Mouse (Mus musculus): ENCODE data around the gene Ube2m. TPM values are rescaled to one million over a fixed set of nuclear protein-coding genes. Genes with fewer than 3 reads are reported as not detected.
A peak's percentile ranks its signal among the peaks of the same experiment; 100 is the strongest.

The Ube2m gene
- polyA plus RNA-seq, 1 experiment from 2014 or later = 104 TPM

GRCm38 (mm10) chr7:13010005-13010908 lies 27.8 kb downstream of the Ube2m start, which contains the start of gene Zbtb45:
Gene Zbtb45 (minus strand): TSS chr7:13010034.
- no peaks in the 10 kb centered on the region for H3K27me3 ChIP-seq
- no peaks in the 10 kb centered on the region for H3K9me3 ChIP-seq
- H3K9ac ChIP-seq = peak within 1 kb of the TSS; percentile 90
- peaks cover 33% of the 10 kb centered on the region for H3K4me1 ChIP-seq
- H3K27ac ChIP-seq = peak within 1 kb of the TSS; percentile 98
- H3K36me3 ChIP-seq = peaks cover 29% of the 10 kb centered on the region
- no peak for ATAC-seq (ENCODE audit: insufficient number of reproducible peaks, low FRiP score, low TSS enrichment, low read depth)
- WGBS = 15% methylated on average over 26 of the region's 26 CpGs
- H3K4me2 ChIP-seq = peak within 1 kb of the TSS; percentile 66
- H3K4me3 ChIP-seq = peak within 1 kb of the TSS; percentile 76

GRCm38 (mm10) chr7:13009143-13010004 lies 28.7 kb downstream of the Ube2m start:
- peaks cover 33% of the 10 kb centered on the region for H3K4me1 ChIP-seq
- no peaks in the 10 kb centered on the region for H3K27me3 ChIP-seq
- H3K4me2 ChIP-seq = peak overlapping the region; percentile 66
- ATAC-seq (ENCODE audit: insufficient number of reproducible peaks, low FRiP score, low TSS enrichment, low read depth) = peak; percentile 86
- no peaks in the 10 kb centered on the region for H3K9me3 ChIP-seq
- H3K27ac ChIP-seq = peak overlapping the region; percentile 98
- peak overlapping the region; percentile 90 for H3K9ac ChIP-seq
- H3K36me3 ChIP-seq = peaks cover 35% of the 10 kb centered on the region
- WGBS = under 1% methylated on average over 42 of the region's 42 CpGs
- H3K4me3 ChIP-seq = peak overlapping the region; percentile 76

- H3K27ac ChIP-seq = no peak overlapping the region
- no peak overlapping the region; the same call in 1 of the 2 replicates for H3K4me2 ChIP-seq
- H3K9me3 ChIP-seq = no peaks in the 10 kb centered on the region
- peaks cover 42% of the 10 kb centered on the region for H3K36me3 ChIP-seq
- H3K4me1 ChIP-seq = peaks cover 33% of the 10 kb centered on the region
- 0 out of 2 replicates have a peak overlapping the region, but pooled peaks have one; percentile 0 for H3K9ac ChIP-seq
- no peak overlapping the region for H3K4me3 ChIP-seq
- no peak for ATAC-seq (ENCODE audit: insufficient number of reproducible peaks, low FRiP score, low TSS enrichment, low read depth)
- WGBS = 47% methylated on average over 57 of the region's 57 CpGs
- H3K27me3 ChIP-seq = no peaks in the 10 kb centered on the region
These were observed 30.6 kb downstream of the Ube2m start for GRCm38 (mm10) chr7:13007341-13008092.

- no peak for ATAC-seq (ENCODE audit: insufficient number of reproducible peaks, low FRiP score, low TSS enrichment, low read depth)
These were observed 31.5 kb downstream of the Ube2m start for GRCm38 (mm10) chr7:13006531-13006930.

GRCm38 (mm10) chr7:13006011-13006410 lies 32.1 kb downstream of the Ube2m start:
- peaks cover 33% of the 10 kb centered on the region for H3K4me1 ChIP-seq
- 82% methylated on average over 17 of the region's 17 CpGs for WGBS
- no peak overlapping the region for H3K27ac ChIP-seq
- H3K36me3 ChIP-seq = peaks cover 42% of the 10 kb centered on the region
- H3K4me3 ChIP-seq = no peak overlapping the region
- H3K9ac ChIP-seq = no peak overlapping the region
- no peaks in the 10 kb centered on the region for H3K9me3 ChIP-seq
- H3K4me2 ChIP-seq = no peak overlapping the region
- H3K27me3 ChIP-seq = no peaks in the 10 kb centered on the region
- ATAC-seq (ENCODE audit: insufficient number of reproducible peaks, low FRiP score, low TSS enrichment, low read depth) = no peak

More at GRCm38 (mm10) chr7:13006531-13006930, 31.5 kb downstream of the Ube2m start:
- Histone ChIP-seq H3K9ac (no peak overlapping the region), H3K9me3 (no peaks in the 10 kb centered on the region), H3K4me2 (no peak overlapping the region), H3K4me3 (no peak overlapping the region), H3K27me3 (no peaks in the 10 kb centered on the region), H3K4me1 (peaks cover 33% of the 10 kb centered on the region), H3K27ac (0 out of 2 replicates have a peak overlapping the region, but pooled peaks have one; percentile 11), H3K36me3 (peaks cover 42% of the 10 kb centered on the region)
- WGBS = 74% methylated on average over 10 of the region's 10 CpGs

- Histone ChIP-seq H3K9me3 (no peaks in the 10 kb centered on the region), H3K36me3 (peaks cover 42% of the 10 kb centered on the region), H3K4me3 (no peak overlapping the region), H3K27me3 (no peaks in the 10 kb centered on the region), H3K4me2 (no peak overlapping the region), H3K4me1 (peaks cover 20% of the 10 kb centered on the region), H3K9ac (no peak overlapping the region), H3K27ac (no peak overlapping the region)
- WGBS = 78% methylated on average over 5 of the region's 5 CpGs
- no peak for ATAC-seq (ENCODE audit: insufficient number of reproducible peaks, low FRiP score, low TSS enrichment, low read depth)
These were observed 34.7 kb downstream of the Ube2m start for GRCm38 (mm10) chr7:13003380-13003779.

GRCm38 (mm10) chr7:13001584-13001983 lies 36.5 kb downstream of the Ube2m start:
- no peak overlapping the region for H3K27ac ChIP-seq
- no peak overlapping the region for H3K9ac ChIP-seq
- H3K4me3 ChIP-seq = no peak overlapping the region
- 0 out of 2 replicates have a peak, but pooled peaks cover 3% of the 10 kb centered on the region for H3K4me1 ChIP-seq
- WGBS = 70% methylated on average over 1 of the region's 1 CpGs
- no peak for ATAC-seq (ENCODE audit: insufficient number of reproducible peaks, low FRiP score, low TSS enrichment, low read depth)
- H3K4me2 ChIP-seq = no peak overlapping the region
- H3K9me3 ChIP-seq = no peaks in the 10 kb centered on the region
- H3K27me3 ChIP-seq = no peaks in the 10 kb centered on the region
- H3K36me3 ChIP-seq = peaks cover 25% of the 10 kb centered on the region

GRCm38 (mm10) chr7:12998851-12999250 lies 39.2 kb downstream of the Ube2m start, which contains the start of gene Trim28:
Gene Trim28 (plus strand): TSS chr7:12999114.
- no peaks in the 10 kb centered on the region for H3K4me1 ChIP-seq
- ATAC-seq (ENCODE audit: insufficient number of reproducible peaks, low FRiP score, low TSS enrichment, low read depth) = no peak
- peaks cover 2% of the 10 kb centered on the region; the same call in 1 of the 2 replicates for H3K36me3 ChIP-seq
- H3K4me2 ChIP-seq = no peak within 1 kb of the TSS
- no peak within 1 kb of the TSS for H3K4me3 ChIP-seq
- no peaks in the 10 kb centered on the region for H3K9me3 ChIP-seq
- no peak within 1 kb of the TSS for H3K9ac ChIP-seq
- WGBS = 83% methylated on average over 3 of the region's 3 CpGs
- no peaks in the 10 kb centered on the region for H3K27me3 ChIP-seq
- no peak within 1 kb of the TSS for H3K27ac ChIP-seq

GRCm38 (mm10) chr7:12998053-12998452 lies 40.0 kb downstream of the Ube2m start, which contains the start of gene Slc27a5:
Gene Slc27a5 (minus strand): TSS chr7:12998192.
- Histone ChIP-seq H3K4me1 (no peaks in the 10 kb centered on the region), H3K4me2 (no peak within 1 kb of the TSS), H3K4me3 (no peak within 1 kb of the TSS), H3K27ac (no peak within 1 kb of the TSS), H3K9me3 (no peaks in the 10 kb centered on the region), H3K27me3 (no peaks in the 10 kb centered on the region), H3K9ac (no peak within 1 kb of the TSS), H3K36me3 (no peaks in the 10 kb centered on the region)
- 75% methylated on average over 5 of the region's 5 CpGs for WGBS
- no peak for ATAC-seq (ENCODE audit: insufficient number of reproducible peaks, low FRiP score, low TSS enrichment, low read depth)

GRCm38 (mm10) chr7:12997230-12997629 lies 40.8 kb downstream of the Ube2m start:
- Histone ChIP-seq H3K9me3 (no peaks in the 10 kb centered on the region), H3K27ac (no peak overlapping the region), H3K9ac (no peak overlapping the region), H3K4me3 (no peak overlapping the region), H3K27me3 (no peaks in the 10 kb centered on the region), H3K4me1 (no peaks in the 10 kb centered on the region), H3K4me2 (no peak overlapping the region), H3K36me3 (no peaks in the 10 kb centered on the region)
- ATAC-seq (ENCODE audit: insufficient number of reproducible peaks, low FRiP score, low TSS enrichment, low read depth) = no peak
- WGBS = 59% methylated on average over 5 of the region's 5 CpGs

- Histone ChIP-seq H3K27ac (no peak overlapping the region), H3K4me1 (no peaks in the 10 kb centered on the region), H3K27me3 (no peaks in the 10 kb centered on the region), H3K9me3 (no peaks in the 10 kb centered on the region), H3K36me3 (no peaks in the 10 kb centered on the region), H3K4me2 (no peak overlapping the region), H3K4me3 (no peak overlapping the region), H3K9ac (no peak overlapping the region)
- ATAC-seq (ENCODE audit: insufficient number of reproducible peaks, low FRiP score, low TSS enrichment, low read depth) = no peak
These were observed 42.2 kb downstream of the Ube2m start for GRCm38 (mm10) chr7:12995862-12996261.

Data from limb, embryonic 15.5 days (tissue).